Mouse (Mus musculus) inflammation-experienced regulatory T-cells, adult 6 months (primary cell): ENCODE measurements around the gene Adat3. TPM values are rescaled to one million over a fixed set of nuclear protein-coding genes. Genes with fewer than 3 reads are reported as not detected.
A peak's percentile ranks its signal among the peaks of the same experiment; 100 is the strongest.
"Not testable (repeated sequence)": the region's sequence is repeated elsewhere in the genome, so short reads cannot be mapped to it uniquely, and the experiment has no call there.

Experiments used
- ATAC-seq: one replicate; pipeline ENCODE4 v1.8.0; 2017
- polyA plus RNA-seq, 3 experiments: library from polyadenylated mRNA; unstranded; fragments of 100-300 nt; shearing (Covaris generic); gene quantifications; one replicate each; pipeline ENCODE4 v1.2.1; 2017

Gene Adat3
- polyA plus RNA-seq, 3 experiments from 2014 or later = 2.6 to 4.2 (median 3.1) TPM

DNA sequence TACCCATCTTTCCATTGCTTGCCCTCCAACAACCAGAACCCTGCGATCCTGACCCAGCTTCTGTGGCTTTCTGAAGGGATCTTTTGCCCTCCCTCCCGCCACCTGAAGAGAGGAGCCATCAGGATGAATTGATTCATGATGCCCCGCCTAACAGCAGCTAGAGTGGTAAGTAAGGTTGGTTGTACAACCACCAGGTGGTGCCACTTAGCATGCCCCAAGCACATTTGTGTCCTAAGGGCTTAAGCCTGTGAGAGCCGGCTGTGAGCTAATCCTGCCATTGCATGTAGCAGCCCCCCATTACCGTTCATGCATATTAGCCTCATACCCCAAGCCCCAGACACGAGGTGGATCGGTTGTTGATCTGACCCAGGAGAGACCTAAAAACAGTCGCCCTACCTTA, 23.8 kb upstream of the Adat3 start:
- ATAC-seq = peak; percentile 51

GRCm38 (mm10) chr10:80583047-80583446, 19.6 kb upstream of the Adat3 start:
- ATAC-seq = no peak

DNA sequence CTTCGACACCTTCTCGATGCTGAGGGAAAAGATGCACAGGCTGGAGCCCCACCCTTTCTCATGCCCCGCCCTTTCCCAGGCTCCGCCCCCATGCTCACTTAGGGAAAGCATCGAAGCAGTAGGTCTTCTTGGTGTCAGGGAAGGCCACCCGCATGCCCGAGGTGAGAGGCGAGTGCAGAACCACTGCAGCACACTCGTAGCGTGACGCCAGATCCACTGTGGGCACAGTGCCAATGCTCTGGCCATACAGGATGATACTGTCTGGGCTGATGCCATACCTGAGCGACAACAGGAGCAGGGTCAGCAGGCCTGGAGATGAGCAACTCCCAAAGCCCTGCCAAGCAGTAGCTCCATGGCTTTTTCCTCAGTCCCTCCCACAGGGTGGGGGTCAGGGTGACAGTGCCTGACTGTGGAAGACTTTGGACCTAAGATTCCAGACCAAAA, 18.6 kb upstream of the Adat3 start:
- no peak for ATAC-seq

DNA sequence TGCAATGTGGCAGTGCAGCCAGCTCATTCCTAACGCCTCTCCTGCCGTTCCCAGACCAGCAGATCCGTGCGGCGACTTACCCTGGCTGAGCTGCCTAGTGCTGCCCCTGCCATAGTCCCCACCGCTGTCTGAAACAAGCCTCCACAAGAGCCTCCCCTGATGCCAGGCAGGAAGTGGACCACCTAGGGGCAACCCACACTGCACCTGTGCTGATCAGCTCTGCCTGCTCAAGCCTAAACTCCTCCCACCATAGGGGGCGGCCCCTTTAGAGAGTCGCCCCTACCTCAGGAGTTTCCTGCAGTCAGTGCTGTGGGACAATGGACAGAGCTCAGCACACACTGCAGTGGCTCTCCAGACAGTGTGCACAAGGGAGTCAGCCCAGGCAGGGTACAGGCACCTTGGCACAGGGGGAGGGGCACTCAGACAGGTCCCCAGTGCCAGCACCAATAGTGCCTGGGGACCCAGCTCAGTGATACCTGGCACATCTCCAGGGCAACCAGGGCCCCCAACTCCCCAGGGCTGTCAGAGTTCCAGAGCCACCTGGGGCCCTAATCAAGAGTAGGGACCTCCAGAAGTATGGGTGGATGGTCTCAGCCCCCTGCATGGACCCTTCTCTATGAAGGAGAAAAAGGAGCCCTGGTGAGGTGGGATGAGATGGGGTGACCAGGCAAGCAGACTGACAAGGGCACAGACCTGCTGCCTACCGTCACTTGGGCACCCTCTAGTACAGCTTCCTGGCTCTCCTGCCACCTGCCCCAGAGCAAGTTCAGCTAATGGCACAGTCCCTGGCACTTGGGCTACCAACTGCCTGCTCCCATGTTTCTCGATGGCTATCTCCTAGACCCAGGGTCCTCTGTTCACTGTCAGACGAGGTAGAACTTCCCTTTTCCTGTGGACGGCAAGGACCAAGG, 17.8 kb upstream of the Adat3 start:
- ATAC-seq = no peak

- ATAC-seq = no peak
Measured at GRCm38 (mm10) chr10:80585581-80585980, 17.1 kb upstream of the Adat3 start.

- ATAC-seq = no peak
Measured at GRCm38 (mm10) chr10:80586407-80587304, 16.0 kb upstream of the Adat3 start.

- ATAC-seq = no peak
Measured at GRCm38 (mm10) chr10:80587305-80587657, 15.4 kb upstream of the Adat3 start.

GRCm38 (mm10) chr10:80589127-80589878, 13.4 kb upstream of the Adat3 start:
- ATAC-seq = peak; percentile 29

DNA sequence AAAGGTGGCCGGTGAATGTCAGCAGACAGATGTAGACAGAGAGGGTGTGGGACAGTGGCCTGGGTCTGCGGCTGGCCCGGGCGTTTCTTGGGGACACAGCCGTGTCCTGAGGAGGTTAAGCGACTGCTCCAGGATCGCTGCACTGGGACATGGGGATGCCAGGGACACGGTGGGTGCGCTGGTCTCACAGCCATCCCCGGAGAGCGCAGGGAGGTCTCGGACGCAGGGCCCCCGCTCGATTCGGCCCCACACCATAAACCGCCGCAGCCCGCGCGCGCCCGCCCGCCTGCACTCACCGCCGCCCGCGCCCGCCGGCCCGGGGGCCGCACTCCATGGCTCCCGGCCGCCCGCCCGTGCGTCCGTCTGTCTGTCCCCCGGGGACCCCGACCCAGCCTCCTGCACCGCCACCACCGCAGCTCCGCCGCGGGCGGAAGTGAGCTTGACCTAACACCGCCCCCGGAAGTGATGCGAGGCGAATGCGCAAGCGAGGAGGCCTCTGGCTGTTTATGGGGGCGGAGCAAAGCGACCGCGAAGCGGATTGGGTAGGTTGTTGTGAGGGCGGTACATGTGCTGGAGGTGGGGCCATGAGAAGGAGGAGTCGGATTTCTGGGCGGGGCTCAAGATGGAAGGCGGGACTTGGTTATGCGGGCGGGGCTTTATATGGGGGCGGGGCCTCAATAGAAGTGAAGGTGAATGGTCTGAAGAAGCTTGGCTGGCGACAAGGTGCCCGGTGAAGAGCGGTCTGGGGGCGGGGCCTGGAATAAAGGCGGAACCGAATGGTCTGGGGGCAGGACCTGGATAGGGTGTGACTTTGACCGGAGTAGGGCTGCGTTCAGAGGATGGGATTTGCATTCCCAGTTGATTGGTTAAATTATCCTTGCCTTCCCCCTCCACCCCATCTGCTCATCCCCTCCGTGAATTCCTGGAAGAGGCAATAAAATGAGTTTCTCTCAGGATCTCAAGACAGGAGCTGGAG, 12.5 kb upstream of the Adat3 start, which contains the start of gene Abhd17a:
Gene Abhd17a (minus strand): TSS at position 463 of the 976 bp plus-strand sequence.
- ATAC-seq = peak; percentile 99

DNA sequence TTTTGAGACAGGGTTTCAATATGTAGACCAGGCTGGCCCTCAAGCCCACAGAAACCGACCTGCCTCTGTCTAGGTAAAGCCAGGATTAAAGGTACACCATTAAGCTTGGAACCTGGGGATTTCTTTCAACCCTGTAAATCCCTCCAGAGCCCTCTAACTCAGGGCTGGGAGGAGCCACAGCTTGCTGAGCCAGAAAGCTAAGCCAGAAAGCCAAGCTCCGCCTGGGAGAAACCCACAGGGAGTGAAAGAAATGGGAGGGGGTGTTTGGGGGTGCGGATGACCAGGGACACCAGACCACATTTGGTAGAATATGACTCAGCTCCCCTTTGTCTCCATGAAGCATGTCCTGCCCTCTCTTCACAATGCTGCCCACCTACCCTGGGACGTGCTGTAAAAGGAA, 6.4 kb upstream of the Adat3 start:
- no peak for ATAC-seq

GRCm38 (mm10) chr10:80603364-80603763, 684 bp downstream of the Adat3 start:
- peak; percentile 4 for ATAC-seq

DNA sequence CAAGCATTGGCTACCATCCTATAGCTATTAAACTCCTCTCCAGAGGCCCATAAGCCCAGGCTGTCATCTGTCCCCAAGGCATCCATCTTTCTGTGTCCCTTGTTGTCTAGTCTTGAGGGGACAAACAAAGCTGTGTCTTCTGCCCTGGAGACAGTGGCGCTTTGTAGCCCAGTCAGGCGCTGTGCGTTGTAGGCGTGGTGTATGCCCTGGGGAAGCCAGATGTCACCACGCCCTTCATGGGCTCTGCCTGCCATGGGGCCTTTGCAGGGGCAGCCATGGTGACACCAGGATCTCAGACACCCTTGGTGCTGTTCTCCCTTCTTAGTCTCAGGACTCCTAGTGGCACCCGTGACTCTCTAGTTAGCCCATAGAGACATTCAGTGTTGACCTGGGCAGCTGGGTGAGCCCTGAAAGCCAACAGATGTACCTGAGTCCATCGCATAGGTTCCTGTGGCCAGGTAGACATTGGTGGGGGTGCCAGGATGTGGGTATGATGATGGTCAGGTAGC, 1.4 kb downstream of the Adat3 start:
- ATAC-seq = no peak

- ATAC-seq = no peak
Measured at GRCm38 (mm10) chr10:80604988-80605387, 2.3 kb downstream of the Adat3 start.

DNA sequence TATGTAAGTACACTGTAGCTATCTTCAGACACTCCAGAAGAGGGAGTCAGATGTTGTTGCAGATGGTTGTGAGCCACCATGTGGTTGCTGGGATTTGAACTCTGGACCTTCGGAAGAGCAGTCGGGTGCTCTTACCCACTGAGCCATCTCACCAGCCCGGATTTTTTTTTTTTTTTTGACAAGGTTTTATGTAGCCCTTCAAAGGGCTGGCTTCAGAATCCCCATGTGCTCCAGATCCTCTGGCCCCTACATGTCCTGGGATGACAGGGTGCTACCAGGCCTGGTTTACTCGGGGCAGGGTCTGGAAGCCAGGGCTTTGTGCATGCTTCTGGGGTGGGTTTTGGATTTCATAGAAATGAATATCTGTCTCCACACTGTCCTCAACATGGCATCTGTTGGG, 3.0 kb downstream of the Adat3 start, which contains the start of gene Gm49322:
Gene Gm49322 (plus strand): TSS at position 301 of the 400 bp plus-strand sequence.
- ATAC-seq = not testable (repeated sequence)

GRCm38 (mm10) chr10:80606306-80606705, 3.6 kb downstream of the Adat3 start:
- ATAC-seq = peak; percentile 36

DNA sequence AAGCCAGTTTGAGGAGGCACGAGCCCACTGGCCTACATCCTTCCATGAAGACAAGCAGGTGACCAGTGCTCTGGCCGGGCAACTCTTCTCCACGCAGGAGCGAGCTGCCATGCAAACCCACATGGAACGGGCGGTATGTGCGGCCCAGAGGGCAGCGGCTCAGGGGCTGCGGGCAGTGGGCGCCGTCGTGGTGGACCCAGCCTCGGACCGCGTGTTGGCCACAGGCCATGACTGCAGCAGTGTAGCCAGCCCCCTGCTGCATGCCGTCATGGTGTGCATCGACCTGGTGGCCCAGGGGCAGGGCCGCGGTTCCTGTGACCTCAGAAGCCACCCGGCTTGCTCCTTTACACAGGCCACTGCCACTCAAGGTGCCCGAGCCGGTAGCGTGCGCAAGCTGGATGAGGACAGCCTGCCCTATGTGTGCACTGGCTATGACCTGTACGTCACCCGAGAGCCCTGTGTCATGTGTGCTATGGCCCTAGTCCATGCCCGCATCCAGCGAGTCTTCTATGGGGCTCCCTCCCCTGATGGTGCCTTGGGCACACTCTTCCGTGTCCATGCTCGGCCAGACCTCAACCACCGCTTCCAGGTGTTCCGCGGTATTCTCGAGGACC, 4.2 kb downstream of the Adat3 start:
- no peak for ATAC-seq

DNA sequence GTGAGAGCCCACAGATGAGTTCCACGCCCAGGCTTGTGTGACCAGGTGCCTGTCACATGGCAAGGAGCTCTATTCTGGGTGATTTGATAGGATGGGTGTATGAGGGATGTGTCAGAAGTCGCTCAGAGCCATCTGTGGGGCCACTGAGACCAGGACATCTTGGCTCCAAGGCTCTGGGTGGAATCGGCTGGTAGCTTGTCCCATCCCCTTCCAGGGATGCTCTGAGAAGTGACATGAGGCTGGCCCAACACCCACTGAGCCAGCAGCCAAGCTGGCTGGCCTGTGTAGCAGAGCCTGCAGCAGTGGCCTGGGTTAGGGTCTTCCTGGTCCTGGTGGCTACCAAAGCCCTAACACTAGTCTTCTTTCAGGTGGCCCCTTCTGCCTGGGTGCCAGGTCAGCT, 5.8 kb downstream of the Adat3 start:
- ATAC-seq = no peak

- ATAC-seq = no peak
Measured at GRCm38 (mm10) chr10:80609269-80609924, 6.7 kb downstream of the Adat3 start.

- peak; percentile 44 for ATAC-seq
Measured at GRCm38 (mm10) chr10:80610116-80610785, 7.6 kb downstream of the Adat3 start.
